Mouse (Mus musculus): ENCODE data around the gene Ppp1r3g. TPM values are rescaled to one million over a fixed set of nuclear protein-coding genes. Genes with fewer than 3 reads are reported as not detected.

Gene Ppp1r3g
- polyA plus RNA-seq, 1 experiment, result 0.07 TPM

DNA sequence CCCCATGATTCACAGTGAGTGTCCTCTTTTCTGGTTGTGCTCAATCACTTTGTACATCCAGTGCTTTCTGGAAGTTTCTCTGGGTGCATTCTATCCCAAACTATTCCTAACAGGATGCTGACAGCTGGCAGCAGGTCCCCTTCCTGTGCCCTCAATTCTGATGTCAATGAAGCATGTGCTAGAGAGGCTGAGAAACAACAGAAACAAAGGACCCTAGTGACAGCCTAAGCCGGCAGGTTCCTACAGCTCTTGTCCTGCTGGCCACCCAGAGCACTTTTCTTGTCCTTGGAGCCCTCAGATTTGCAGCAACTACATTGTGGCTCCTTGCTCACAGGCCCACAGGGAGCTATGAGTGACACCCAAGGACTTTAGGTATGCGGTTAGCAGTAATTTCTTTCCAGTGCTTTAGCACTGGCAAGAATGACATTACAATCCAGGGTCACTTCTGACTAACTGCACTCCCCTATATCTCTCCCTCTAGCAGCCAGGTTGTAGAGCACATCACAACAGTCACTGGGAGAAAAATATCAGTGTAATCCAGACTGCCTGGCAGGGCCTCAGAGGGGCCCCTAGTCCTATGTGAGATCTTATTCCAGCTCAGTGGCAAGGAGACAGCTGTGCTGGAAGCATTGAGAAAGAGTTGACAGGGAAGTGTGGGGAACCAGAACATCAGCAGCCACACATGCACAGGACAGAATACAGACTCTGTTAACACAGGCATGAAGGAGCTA lies 37.2 kb downstream of the Ppp1r3g start:
- H3K27ac ChIP-seq (ENCODE audit: control insufficient read depth, insufficient read depth, low read depth, low read length), result no peak overlapping the region
- TF ChIP-seq CTCF (IDR thresholded peaks at IDR 0.05; ENCODE audit: control insufficient read depth, insufficient read depth, insufficient replicate concordance, low read depth, low read length) (no peak), POLR2A (IDR thresholded peaks at IDR 0.05; ENCODE audit: control insufficient read depth, low read depth, low read length) (no peak)

GRCm38 (mm10) chr13:35997606-35998005 lies 39.0 kb downstream of the Ppp1r3g start:
- Histone ChIP-seq H3K36me3 (ENCODE audit: control insufficient read depth, insufficient read depth, low read length) (no peaks in the 10 kb centered on the region), H3K27ac (ENCODE audit: control insufficient read depth, insufficient read depth, low read depth, low read length) (no peak overlapping the region), H3K27me3 (ENCODE audit: control insufficient read depth, insufficient read depth, low read length) (no peaks in the 10 kb centered on the region), H3K4me1 (ENCODE audit: control insufficient read depth, insufficient read depth, low read length) (no peaks in the 10 kb centered on the region), H3K4me3 (ENCODE audit: control insufficient read depth, low read depth, low read length) (no peak overlapping the region)
- no peak for TF ChIP-seq POLR2A (IDR thresholded peaks at IDR 0.05; ENCODE audit: control insufficient read depth, low read depth, low read length)
- no peak for TF ChIP-seq CTCF (IDR thresholded peaks at IDR 0.05; ENCODE audit: control insufficient read depth, insufficient read depth, insufficient replicate concordance, low read depth, low read length)

More for the DNA sequence above, 37.2 kb downstream of the Ppp1r3g start:
- H3K36me3 ChIP-seq (ENCODE audit: control insufficient read depth, insufficient read depth, low read length), result no peaks in the 10 kb centered on the region
- no peak overlapping the region for H3K4me3 ChIP-seq (ENCODE audit: control insufficient read depth, low read depth, low read length)
- H3K27me3 ChIP-seq (ENCODE audit: control insufficient read depth, insufficient read depth, low read length), result no peaks in the 10 kb centered on the region
- H3K4me1 ChIP-seq (ENCODE audit: control insufficient read depth, insufficient read depth, low read length), result no peaks in the 10 kb centered on the region

DNA sequence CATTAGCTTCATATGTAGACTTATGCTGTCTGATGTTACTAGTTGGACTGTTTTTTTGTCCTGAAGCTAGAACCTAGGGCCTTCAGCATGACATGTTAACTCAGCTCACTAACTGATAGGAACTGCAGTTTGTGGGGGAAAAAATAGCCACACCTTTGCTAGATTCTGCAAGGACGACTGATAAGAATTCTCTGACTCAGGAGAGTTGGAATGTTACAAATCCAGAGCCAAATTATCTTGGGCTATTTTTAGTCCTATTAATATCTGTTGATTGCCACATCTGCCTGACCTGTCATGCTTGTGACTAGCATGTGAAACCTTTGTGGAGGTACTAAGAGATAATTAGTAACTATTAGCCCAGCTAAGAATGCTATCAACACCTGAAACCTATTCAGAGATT lies 42.2 kb downstream of the Ppp1r3g start:
- H3K27me3 ChIP-seq (ENCODE audit: control insufficient read depth, insufficient read depth, low read length), result no peaks in the 10 kb centered on the region
- no peaks in the 10 kb centered on the region for H3K4me1 ChIP-seq (ENCODE audit: control insufficient read depth, insufficient read depth, low read length)
- no peak overlapping the region for H3K27ac ChIP-seq (ENCODE audit: control insufficient read depth, insufficient read depth, low read depth, low read length)

GRCm38 (mm10) chr13:36009981-36010380 lies 51.3 kb downstream of the Ppp1r3g start:
- no peaks in the 10 kb centered on the region for H3K27me3 ChIP-seq (ENCODE audit: control insufficient read depth, insufficient read depth, low read length)
- H3K4me3 ChIP-seq (ENCODE audit: control insufficient read depth, low read depth, low read length), result no peak overlapping the region; the same call in 1 of the 2 replicates
- H3K36me3 ChIP-seq (ENCODE audit: control insufficient read depth, insufficient read depth, low read length), result no peaks in the 10 kb centered on the region
- TF ChIP-seq POLR2A (IDR thresholded peaks at IDR 0.05; ENCODE audit: control insufficient read depth, low read depth, low read length) (no peak), CTCF (IDR thresholded peaks at IDR 0.05; ENCODE audit: control insufficient read depth, insufficient read depth, insufficient replicate concordance, low read depth, low read length) (no peak)
- peak overlapping the region; percentile 25; the same call in 1 of the 2 replicates for H3K27ac ChIP-seq (ENCODE audit: control insufficient read depth, insufficient read depth, low read depth, low read length)
- no peaks in the 10 kb centered on the region for H3K4me1 ChIP-seq (ENCODE audit: control insufficient read depth, insufficient read depth, low read length)

More for the DNA sequence above, 42.2 kb downstream of the Ppp1r3g start:
- no peak overlapping the region for H3K4me3 ChIP-seq (ENCODE audit: control insufficient read depth, low read depth, low read length)
- H3K36me3 ChIP-seq (ENCODE audit: control insufficient read depth, insufficient read depth, low read length), result no peaks in the 10 kb centered on the region
- TF ChIP-seq CTCF (IDR thresholded peaks at IDR 0.05; ENCODE audit: control insufficient read depth, insufficient read depth, insufficient replicate concordance, low read depth, low read length) (no peak), POLR2A (IDR thresholded peaks at IDR 0.05; ENCODE audit: control insufficient read depth, low read depth, low read length) (no peak)

GRCm38 (mm10) chr13:36015636-36016035 lies 57.0 kb downstream of the Ppp1r3g start:
- Histone ChIP-seq H3K36me3 (ENCODE audit: control insufficient read depth, insufficient read depth, low read length) (no peaks in the 10 kb centered on the region), H3K4me1 (ENCODE audit: control insufficient read depth, insufficient read depth, low read length) (no peaks in the 10 kb centered on the region), H3K27me3 (ENCODE audit: control insufficient read depth, insufficient read depth, low read length) (no peaks in the 10 kb centered on the region), H3K27ac (ENCODE audit: control insufficient read depth, insufficient read depth, low read depth, low read length) (no peak overlapping the region), H3K4me3 (ENCODE audit: control insufficient read depth, low read depth, low read length) (no peak overlapping the region)
- TF ChIP-seq CTCF (IDR thresholded peaks at IDR 0.05; ENCODE audit: control insufficient read depth, insufficient read depth, insufficient replicate concordance, low read depth, low read length) (no peak), POLR2A (IDR thresholded peaks at IDR 0.05; ENCODE audit: control insufficient read depth, low read depth, low read length) (no peak)

DNA sequence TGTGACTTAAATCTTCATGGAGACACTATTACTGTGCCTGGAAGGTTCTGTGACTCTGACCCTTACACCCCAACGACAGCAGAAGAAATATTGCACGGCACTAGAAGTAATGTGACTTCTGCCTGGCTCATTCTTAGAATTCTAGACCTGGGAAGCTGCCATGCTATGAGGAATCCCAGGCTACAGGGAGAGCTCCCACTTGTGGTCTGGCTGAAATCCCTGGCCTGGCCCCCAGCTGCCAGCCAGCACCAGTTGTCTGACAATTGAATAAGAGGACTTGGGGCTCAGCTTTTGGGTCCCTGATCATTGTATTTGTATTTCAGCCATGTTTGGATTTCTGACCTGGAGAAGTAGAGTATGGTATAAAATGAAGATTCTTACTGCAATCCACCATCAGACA lies 59.4 kb downstream of the Ppp1r3g start:
- Histone ChIP-seq H3K4me1 (ENCODE audit: control insufficient read depth, insufficient read depth, low read length) (no peaks in the 10 kb centered on the region), H3K27ac (ENCODE audit: control insufficient read depth, insufficient read depth, low read depth, low read length) (no peak overlapping the region), H3K4me3 (ENCODE audit: control insufficient read depth, low read depth, low read length) (no peak overlapping the region), H3K36me3 (ENCODE audit: control insufficient read depth, insufficient read depth, low read length) (no peaks in the 10 kb centered on the region), H3K27me3 (ENCODE audit: control insufficient read depth, insufficient read depth, low read length) (no peaks in the 10 kb centered on the region)
- TF ChIP-seq POLR2A (IDR thresholded peaks at IDR 0.05; ENCODE audit: control insufficient read depth, low read depth, low read length) (no peak), CTCF (IDR thresholded peaks at IDR 0.05; ENCODE audit: control insufficient read depth, insufficient read depth, insufficient replicate concordance, low read depth, low read length) (no peak)

DNA sequence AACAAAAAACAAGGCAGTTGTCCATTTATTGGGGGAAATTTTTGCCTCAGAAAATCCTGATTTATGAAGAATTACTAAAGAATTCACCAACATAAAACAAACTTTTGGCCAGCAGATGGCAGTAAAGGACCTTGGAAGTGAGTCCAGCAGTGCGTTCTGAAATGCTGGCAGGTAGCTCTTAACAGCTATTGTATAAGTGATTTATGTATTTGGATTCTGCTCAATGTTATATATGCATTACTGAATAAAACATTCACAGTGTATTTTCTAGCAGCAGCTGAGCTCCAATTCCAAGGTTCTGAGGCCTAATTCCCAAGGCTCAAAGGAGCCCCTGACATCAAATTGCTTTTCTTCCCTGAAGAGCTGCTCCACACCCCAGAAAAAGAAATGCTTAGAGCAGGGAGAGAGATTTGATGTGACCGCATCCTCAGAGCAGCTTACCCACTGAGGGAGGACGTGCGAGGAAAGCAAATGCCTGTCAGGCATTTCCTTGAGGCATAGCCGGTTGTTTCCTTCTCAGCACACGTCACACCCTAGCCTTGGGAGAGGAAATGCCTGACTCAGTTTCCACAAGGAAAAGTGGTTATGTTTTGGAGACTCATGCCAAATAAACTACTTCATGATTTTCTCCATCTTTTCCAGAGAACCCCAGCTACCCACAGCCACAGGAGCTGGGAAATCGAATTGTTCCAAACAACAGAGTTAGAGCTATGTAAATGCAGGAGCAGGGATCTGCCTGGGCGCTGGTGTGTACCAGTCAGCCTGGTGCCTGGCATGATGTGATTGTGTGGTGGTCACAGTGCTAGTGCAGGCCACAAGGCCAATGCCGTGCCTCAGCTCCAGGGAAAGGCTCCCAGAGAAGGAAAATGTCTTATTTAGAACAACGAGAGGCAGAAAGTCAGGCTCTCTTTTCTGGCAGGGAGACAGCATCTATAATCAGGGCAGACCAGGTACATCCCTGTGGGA lies 61.0 kb downstream of the Ppp1r3g start:
- TF ChIP-seq POLR2A (IDR thresholded peaks at IDR 0.05; ENCODE audit: control insufficient read depth, low read depth, low read length), result no peak
- TF ChIP-seq CTCF (IDR thresholded peaks at IDR 0.05; ENCODE audit: control insufficient read depth, insufficient read depth, insufficient replicate concordance, low read depth, low read length), result no peak
- Histone ChIP-seq H3K36me3 (ENCODE audit: control insufficient read depth, insufficient read depth, low read length) (no peaks in the 10 kb centered on the region), H3K27me3 (ENCODE audit: control insufficient read depth, insufficient read depth, low read length) (no peaks in the 10 kb centered on the region), H3K4me3 (ENCODE audit: control insufficient read depth, low read depth, low read length) (no peak overlapping the region), H3K4me1 (ENCODE audit: control insufficient read depth, insufficient read depth, low read length) (no peaks in the 10 kb centered on the region), H3K27ac (ENCODE audit: control insufficient read depth, insufficient read depth, low read depth, low read length) (no peak overlapping the region)

Other genes starting within 250 kb of the Ppp1r3g start
- 4.5 and 4.9 TPM in 2 replicates for gene Rpp40, start 52.5 kb upstream of the Ppp1r3g start, polyA plus RNA-seq (2012; rRNA removed)
- 123 and 131 TPM in 2 replicates for gene Fars2, start 158.6 kb downstream of the Ppp1r3g start, polyA plus RNA-seq (2012; rRNA removed)
- 2.8 and 3.0 TPM in 2 replicates for gene Lyrm4, start 158.7 kb downstream of the Ppp1r3g start, polyA plus RNA-seq (2012; rRNA removed)

Measured in testis, adult 2 months (tissue).